Mouse (Mus musculus): ENCODE measurements around the gene Timp2. TPM values are rescaled to one million over a fixed set of nuclear protein-coding genes. Genes with fewer than 3 reads are reported as not detected.
"Not testable (repeated sequence)": the region's sequence is repeated elsewhere in the genome, so short reads cannot be mapped to it uniquely, and the experiment has no call there.

The Timp2 gene
- polyA plus RNA-seq, 1 experiment from 2014 or later = 39.2 TPM

- peaks cover 32% of the 10 kb centered on the region for H3K36me3 ChIP-seq
- H3K9me3 ChIP-seq = no peaks in the 10 kb centered on the region
- no peaks in the 10 kb centered on the region for H3K27me3 ChIP-seq (ENCODE audit: insufficient read depth, poor library complexity, severe bottlenecking)
- no peak for DNase-seq (ENCODE audit: low spot score)
- H3K27ac ChIP-seq = peak overlapping the region; percentile 59
- WGBS = 75% methylated on average over 24 of the region's 24 CpGs
- H3K4me3 ChIP-seq = 0 out of 2 replicates have a peak overlapping the region, but pooled peaks have one; percentile 9
- peaks cover 40% of the 10 kb centered on the region for H3K4me1 ChIP-seq
Measured at GRCm38 (mm10) chr11:118326991-118327971, 28.3 kb downstream of the Timp2 start.

- peaks cover 42% of the 10 kb centered on the region for H3K4me1 ChIP-seq
- H3K27me3 ChIP-seq (ENCODE audit: insufficient read depth, poor library complexity, severe bottlenecking) = no peaks in the 10 kb centered on the region
- no peak for DNase-seq (ENCODE audit: low spot score)
- peaks cover 24% of the 10 kb centered on the region for H3K36me3 ChIP-seq
- no peak overlapping the region; the same call in 1 of the 2 replicates for H3K27ac ChIP-seq
- 80% methylated on average over 4 of the region's 4 CpGs for WGBS
- no peak overlapping the region for H3K4me3 ChIP-seq
- no peaks in the 10 kb centered on the region for H3K9me3 ChIP-seq
Measured at GRCm38 (mm10) chr11:118326491-118326890, 29.0 kb downstream of the Timp2 start.

GRCm38 (mm10) chr11:118324541-118324940, 31.0 kb downstream of the Timp2 start:
- Histone ChIP-seq H3K4me3 (no peak overlapping the region), H3K27ac (peak overlapping the region; percentile 38; the same call in 1 of the 2 replicates), H3K9me3 (no peaks in the 10 kb centered on the region), H3K27me3 (ENCODE audit: insufficient read depth, poor library complexity, severe bottlenecking) (no peaks in the 10 kb centered on the region), H3K4me1 (peaks cover 42% of the 10 kb centered on the region), H3K36me3 (peaks cover 15% of the 10 kb centered on the region)
- WGBS = 61% methylated on average over 5 of the region's 5 CpGs
- DNase-seq (ENCODE audit: low spot score) = no peak

GRCm38 (mm10) chr11:118323974-118324373, 31.6 kb downstream of the Timp2 start:
- Histone ChIP-seq H3K27ac (no peak overlapping the region), H3K36me3 (peaks cover 20% of the 10 kb centered on the region), H3K4me3 (no peak overlapping the region), H3K27me3 (ENCODE audit: insufficient read depth, poor library complexity, severe bottlenecking) (no peaks in the 10 kb centered on the region), H3K9me3 (no peaks in the 10 kb centered on the region), H3K4me1 (peaks cover 42% of the 10 kb centered on the region)
- no peak for DNase-seq (ENCODE audit: low spot score)
- 26% methylated on average over 5 of the region's 5 CpGs for WGBS

GRCm38 (mm10) chr11:118322647-118323046, 32.9 kb downstream of the Timp2 start:
- H3K4me3 ChIP-seq = no peak overlapping the region
- 43% methylated on average over 3 of the region's 3 CpGs for WGBS
- H3K36me3 ChIP-seq = peaks cover 24% of the 10 kb centered on the region

GRCm38 (mm10) chr11:118321971-118322370, 33.6 kb downstream of the Timp2 start:
- H3K9me3 ChIP-seq = no peaks in the 10 kb centered on the region
- no peak overlapping the region for H3K4me3 ChIP-seq
- DNase-seq (ENCODE audit: low spot score) = no peak
- no peaks in the 10 kb centered on the region for H3K27me3 ChIP-seq (ENCODE audit: insufficient read depth, poor library complexity, severe bottlenecking)
- peaks cover 41% of the 10 kb centered on the region for H3K4me1 ChIP-seq
- 63% methylated on average over 4 of the region's 4 CpGs for WGBS
- no peak overlapping the region for H3K27ac ChIP-seq
- peaks cover 26% of the 10 kb centered on the region for H3K36me3 ChIP-seq

More at GRCm38 (mm10) chr11:118322647-118323046, 32.9 kb downstream of the Timp2 start:
- Histone ChIP-seq H3K27ac (no peak overlapping the region), H3K4me1 (peaks cover 41% of the 10 kb centered on the region), H3K27me3 (ENCODE audit: insufficient read depth, poor library complexity, severe bottlenecking) (no peaks in the 10 kb centered on the region), H3K9me3 (no peaks in the 10 kb centered on the region)
- no peak for DNase-seq (ENCODE audit: low spot score)

- no peak for DNase-seq (ENCODE audit: low spot score)
- H3K9me3 ChIP-seq = no peaks in the 10 kb centered on the region
- H3K36me3 ChIP-seq = peaks cover 28% of the 10 kb centered on the region
- H3K4me3 ChIP-seq = no peak overlapping the region
- WGBS = 85% methylated on average over 7 of the region's 7 CpGs
- no peak overlapping the region for H3K27ac ChIP-seq
- peaks cover 41% of the 10 kb centered on the region for H3K4me1 ChIP-seq
- H3K27me3 ChIP-seq (ENCODE audit: insufficient read depth, poor library complexity, severe bottlenecking) = no peaks in the 10 kb centered on the region
Measured at GRCm38 (mm10) chr11:118321500-118321899, 34.0 kb downstream of the Timp2 start.

GRCm38 (mm10) chr11:118318678-118319077, 36.9 kb downstream of the Timp2 start:
- H3K36me3 ChIP-seq = peaks cover 29% of the 10 kb centered on the region
- no peak overlapping the region for H3K27ac ChIP-seq
- 59% methylated on average over 5 of the region's 5 CpGs for WGBS
- DNase-seq (ENCODE audit: low spot score) = no peak
- H3K4me3 ChIP-seq = no peak overlapping the region
- H3K4me1 ChIP-seq = peaks cover 32% of the 10 kb centered on the region
- H3K27me3 ChIP-seq (ENCODE audit: insufficient read depth, poor library complexity, severe bottlenecking) = no peaks in the 10 kb centered on the region
- no peaks in the 10 kb centered on the region for H3K9me3 ChIP-seq

GRCm38 (mm10) chr11:118317129-118317528, 38.4 kb downstream of the Timp2 start:
- WGBS = 15% methylated on average over 7 of the region's 7 CpGs
- Histone ChIP-seq H3K27ac (0 out of 2 replicates have a peak overlapping the region, but pooled peaks have one; percentile 19), H3K36me3 (peaks cover 39% of the 10 kb centered on the region), H3K27me3 (ENCODE audit: insufficient read depth, poor library complexity, severe bottlenecking) (no peaks in the 10 kb centered on the region), H3K4me3 (no peak overlapping the region), H3K9me3 (no peaks in the 10 kb centered on the region), H3K4me1 (peaks cover 26% of the 10 kb centered on the region)
- no peak for DNase-seq (ENCODE audit: low spot score)

GRCm38 (mm10) chr11:118316231-118316806, 39.2 kb downstream of the Timp2 start:
- H3K4me3 ChIP-seq = no peak overlapping the region
- WGBS = 45% methylated on average over 8 of the region's 8 CpGs
- H3K9me3 ChIP-seq = no peaks in the 10 kb centered on the region
- H3K36me3 ChIP-seq = peaks cover 44% of the 10 kb centered on the region
- H3K27ac ChIP-seq = peak overlapping the region; percentile 30; the same call in 1 of the 2 replicates
- peaks cover 24% of the 10 kb centered on the region for H3K4me1 ChIP-seq
- no peaks in the 10 kb centered on the region for H3K27me3 ChIP-seq (ENCODE audit: insufficient read depth, poor library complexity, severe bottlenecking)
- no peak for DNase-seq (ENCODE audit: low spot score)

GRCm38 (mm10) chr11:118312132-118312723, 43.3 kb downstream of the Timp2 start:
- 75% methylated on average over 6 of the region's 6 CpGs for WGBS

GRCm38 (mm10) chr11:118307962-118308361, 47.6 kb downstream of the Timp2 start:
- not testable (repeated sequence) for H3K27ac ChIP-seq; H3K9me3 ChIP-seq; H3K4me3 ChIP-seq; DNase-seq (ENCODE audit: low spot score); H3K4me1 ChIP-seq; H3K27me3 ChIP-seq (ENCODE audit: insufficient read depth, poor library complexity, severe bottlenecking)
- 76% methylated on average over 2 of the region's 2 CpGs for WGBS
- peaks cover 56% of the 10 kb centered on the region for H3K36me3 ChIP-seq

More at GRCm38 (mm10) chr11:118312132-118312723, 43.3 kb downstream of the Timp2 start:
- peaks cover 16% of the 10 kb centered on the region for H3K4me1 ChIP-seq
- H3K4me3 ChIP-seq = no peak overlapping the region
- 0 out of 2 replicates have a peak, but pooled peaks cover 5% of the 10 kb centered on the region for H3K9me3 ChIP-seq
- peaks cover 55% of the 10 kb centered on the region for H3K36me3 ChIP-seq
- H3K27ac ChIP-seq = no peak overlapping the region
- no peak for DNase-seq (ENCODE audit: low spot score)
- H3K27me3 ChIP-seq (ENCODE audit: insufficient read depth, poor library complexity, severe bottlenecking) = no peaks in the 10 kb centered on the region
